Mouse (Mus musculus): ENCODE measurements around the gene Krtap14. TPM values are rescaled to one million over a fixed set of nuclear protein-coding genes. Genes with fewer than 3 reads are reported as not detected.

Krtap14 gene
- polyA plus RNA-seq, 1 experiment from 2014 or later = not detected

- ATAC-seq = no peak
- Histone ChIP-seq H3K9me3 (ENCODE audit: control insufficient read depth, low read length) (no peaks in the 10 kb centered on the region), H3K36me3 (ENCODE audit: control insufficient read depth, insufficient read depth, low read length) (no peaks in the 10 kb centered on the region), H3K4me1 (ENCODE audit: control insufficient read depth, insufficient read depth, low read depth, low read length) (no peaks in the 10 kb centered on the region), H3K27ac (ENCODE audit: low read depth, low read length) (no peak within 1 kb of the TSS), H3K4me2 (ENCODE audit: low read length) (no peak within 1 kb of the TSS), H3K9ac (ENCODE audit: low read depth, low read length) (no peak within 1 kb of the TSS), H3K4me3 (ENCODE audit: low read length) (no peak within 1 kb of the TSS), H3K27me3 (replicated peaks; ENCODE audit: control insufficient read depth, insufficient read depth, low read length) (no peaks in the 10 kb centered on the region)
- WGBS = 73% methylated on average over 3 of the region's 3 CpGs
Measured at GRCm38 (mm10) chr16:88820066-88820465, 5.9 kb downstream of the Krtap14 start, which contains the start of gene Krtap15. Gene Krtap15, plus strand, starts transcription at chr16:88820215.

- Histone ChIP-seq H3K9ac (ENCODE audit: low read depth, low read length) (no peak within 1 kb of the TSS), H3K27ac (ENCODE audit: low read depth, low read length) (no peak within 1 kb of the TSS), H3K36me3 (ENCODE audit: control insufficient read depth, insufficient read depth, low read length) (no peaks in the 10 kb centered on the region), H3K4me2 (ENCODE audit: low read length) (no peak within 1 kb of the TSS), H3K4me1 (ENCODE audit: control insufficient read depth, insufficient read depth, low read depth, low read length) (no peaks in the 10 kb centered on the region), H3K27me3 (replicated peaks; ENCODE audit: control insufficient read depth, insufficient read depth, low read length) (no peaks in the 10 kb centered on the region), H3K9me3 (ENCODE audit: control insufficient read depth, low read length) (no peaks in the 10 kb centered on the region), H3K4me3 (ENCODE audit: low read length) (no peak within 1 kb of the TSS)
- no peak for ATAC-seq
- WGBS = 78% methylated on average over 2 of the region's 2 CpGs
Measured at GRCm38 (mm10) chr16:88811827-88812226, 14.1 kb downstream of the Krtap14 start, which contains the start of gene Gm20741. Gene Gm20741, minus strand, starts transcription at chr16:88812220.

GRCm38 (mm10) chr16:88786786-88787185, 39.2 kb downstream of the Krtap14 start:
- no peaks in the 10 kb centered on the region for H3K9me3 ChIP-seq (ENCODE audit: control insufficient read depth, low read length)

GRCm38 (mm10) chr16:88777596-88777995, 48.3 kb downstream of the Krtap14 start, which contains the start of gene Gm5965:
Gene Gm5965, plus strand, starts transcription at chr16:88777896.
- no peaks in the 10 kb centered on the region for H3K4me1 ChIP-seq (ENCODE audit: control insufficient read depth, insufficient read depth, low read depth, low read length)
- H3K9me3 ChIP-seq (ENCODE audit: control insufficient read depth, low read length) = no peaks in the 10 kb centered on the region
- H3K36me3 ChIP-seq (ENCODE audit: control insufficient read depth, insufficient read depth, low read length) = no peaks in the 10 kb centered on the region
- no peak within 1 kb of the TSS for H3K4me2 ChIP-seq (ENCODE audit: low read length)
- no peaks in the 10 kb centered on the region for H3K27me3 ChIP-seq (replicated peaks; ENCODE audit: control insufficient read depth, insufficient read depth, low read length)
- 93% methylated on average over 5 of the region's 6 CpGs for WGBS
- H3K4me3 ChIP-seq (ENCODE audit: low read length) = no peak within 1 kb of the TSS
- ATAC-seq = no peak
- H3K9ac ChIP-seq (ENCODE audit: low read depth, low read length) = no peak within 1 kb of the TSS
- H3K27ac ChIP-seq (ENCODE audit: low read depth, low read length) = no peak within 1 kb of the TSS

More at GRCm38 (mm10) chr16:88786786-88787185, 39.2 kb downstream of the Krtap14 start:
- no peak overlapping the region for H3K4me3 ChIP-seq (ENCODE audit: low read length)
- no peaks in the 10 kb centered on the region for H3K27me3 ChIP-seq (replicated peaks; ENCODE audit: control insufficient read depth, insufficient read depth, low read length)
- H3K4me1 ChIP-seq (ENCODE audit: control insufficient read depth, insufficient read depth, low read depth, low read length) = no peaks in the 10 kb centered on the region
- no peak overlapping the region for H3K9ac ChIP-seq (ENCODE audit: low read depth, low read length)
- 76% methylated on average over 2 of the region's 2 CpGs for WGBS
- H3K27ac ChIP-seq (ENCODE audit: low read depth, low read length) = no peak overlapping the region
- H3K36me3 ChIP-seq (ENCODE audit: control insufficient read depth, insufficient read depth, low read length) = no peaks in the 10 kb centered on the region
- H3K4me2 ChIP-seq (ENCODE audit: low read length) = no peak overlapping the region
- ATAC-seq = no peak

GRCm38 (mm10) chr16:88774106-88774505, 51.8 kb downstream of the Krtap14 start, which contains the start of gene 2310057N15Rik:
Gene 2310057N15Rik, minus strand, starts transcription at chr16:88774206.
- H3K4me3 ChIP-seq (ENCODE audit: low read length) = no peak within 1 kb of the TSS
- no peak within 1 kb of the TSS for H3K27ac ChIP-seq (ENCODE audit: low read depth, low read length)
- H3K4me1 ChIP-seq (ENCODE audit: control insufficient read depth, insufficient read depth, low read depth, low read length) = no peaks in the 10 kb centered on the region
- ATAC-seq = no peak
- no peak within 1 kb of the TSS for H3K4me2 ChIP-seq (ENCODE audit: low read length)
- no peaks in the 10 kb centered on the region for H3K27me3 ChIP-seq (replicated peaks; ENCODE audit: control insufficient read depth, insufficient read depth, low read length)
- H3K9ac ChIP-seq (ENCODE audit: low read depth, low read length) = no peak within 1 kb of the TSS
- WGBS = 86% methylated on average over 2 of the region's 2 CpGs
- no peaks in the 10 kb centered on the region for H3K36me3 ChIP-seq (ENCODE audit: control insufficient read depth, insufficient read depth, low read length)
- H3K9me3 ChIP-seq (ENCODE audit: control insufficient read depth, low read length) = no peaks in the 10 kb centered on the region

Other genes with a start within 250 kb of the Krtap14 start
- gene Krtap24-1, start 213.9 kb downstream of the Krtap14 start, polyA plus RNA-seq (2015; fragmentation: Nextera tagmentation; extraction: Ambion mirVana) = not detected in 2 replicates
- gene 2310079G19Rik, start 198.5 kb downstream of the Krtap14 start, polyA plus RNA-seq (2015; fragmentation: Nextera tagmentation; extraction: Ambion mirVana) = not detected in 2 replicates
- gene Krtap26-1, start 178.3 kb downstream of the Krtap14 start, polyA plus RNA-seq (2015; fragmentation: Nextera tagmentation; extraction: Ambion mirVana) = not detected in 2 replicates
- not detected in 2 replicates for gene Krtap27-1, start 154.5 kb downstream of the Krtap14 start, polyA plus RNA-seq (2015; fragmentation: Nextera tagmentation; extraction: Ambion mirVana)
- gene 2310061N02Rik, start 118.2 kb downstream of the Krtap14 start, polyA plus RNA-seq (2015; fragmentation: Nextera tagmentation; extraction: Ambion mirVana) = not detected in 2 replicates
- not detected in 2 replicates for gene Krtap13-1, start 97.3 kb downstream of the Krtap14 start, polyA plus RNA-seq (2015; fragmentation: Nextera tagmentation; extraction: Ambion mirVana)
- gene Krtap13, start 74.5 kb downstream of the Krtap14 start, polyA plus RNA-seq (2015; fragmentation: Nextera tagmentation; extraction: Ambion mirVana) = not detected in 2 replicates
- gene 2310034C09Rik, start 67.3 kb downstream of the Krtap14 start, polyA plus RNA-seq (2015; fragmentation: Nextera tagmentation; extraction: Ambion mirVana) = not detected in 2 replicates
- not detected in 2 replicates for gene 2310057N15Rik, start 51.9 kb downstream of the Krtap14 start, polyA plus RNA-seq (2015; fragmentation: Nextera tagmentation; extraction: Ambion mirVana)
- not detected in 2 replicates for gene Gm5965, start 48.2 kb downstream of the Krtap14 start, polyA plus RNA-seq (2015; fragmentation: Nextera tagmentation; extraction: Ambion mirVana)
- gene Gm20741, start 13.9 kb downstream of the Krtap14 start, polyA plus RNA-seq (2015; fragmentation: Nextera tagmentation; extraction: Ambion mirVana) = not detected in 2 replicates
- gene Krtap15, start 5.9 kb downstream of the Krtap14 start, polyA plus RNA-seq (2015; fragmentation: Nextera tagmentation; extraction: Ambion mirVana) = 0.25 TPM in 1 of 2 replicates, not detected in the other
- gene Krtap19-1, start 43.3 kb upstream of the Krtap14 start, polyA plus RNA-seq (2015; fragmentation: Nextera tagmentation; extraction: Ambion mirVana) = not detected in 2 replicates
- not detected in 2 replicates for gene Krtap19-2, start 48.1 kb upstream of the Krtap14 start, polyA plus RNA-seq (2015; fragmentation: Nextera tagmentation; extraction: Ambion mirVana)
- not detected in 2 replicates for gene Krtap19-3, start 51.9 kb upstream of the Krtap14 start, polyA plus RNA-seq (2015; fragmentation: Nextera tagmentation; extraction: Ambion mirVana)
- not detected in 2 replicates for gene Krtap19-4, start 58.9 kb upstream of the Krtap14 start, polyA plus RNA-seq (2015; fragmentation: Nextera tagmentation; extraction: Ambion mirVana)
- gene Krtap19-5, start 70.3 kb upstream of the Krtap14 start, polyA plus RNA-seq (2015; fragmentation: Nextera tagmentation; extraction: Ambion mirVana) = not detected in 2 replicates
- gene Krtap19-9b, start 106.1 kb upstream of the Krtap14 start, polyA plus RNA-seq (2015; fragmentation: Nextera tagmentation; extraction: Ambion mirVana) = not detected in 2 replicates
- gene Krtap16-3, start 136.7 kb upstream of the Krtap14 start, polyA plus RNA-seq (2015; fragmentation: Nextera tagmentation; extraction: Ambion mirVana) = not detected in 2 replicates
- not detected in 2 replicates for gene Krtap22-2, start 184.6 kb upstream of the Krtap14 start, polyA plus RNA-seq (2015; fragmentation: Nextera tagmentation; extraction: Ambion mirVana)
- gene Gm10229, start 189.1 kb upstream of the Krtap14 start, polyA plus RNA-seq (2015; fragmentation: Nextera tagmentation; extraction: Ambion mirVana) = not detected in 2 replicates
- not detected in 2 replicates for gene Krtap6-1, start 205.6 kb upstream of the Krtap14 start, polyA plus RNA-seq (2015; fragmentation: Nextera tagmentation; extraction: Ambion mirVana)
- not detected in 2 replicates for gene Gm10228, start 215.3 kb upstream of the Krtap14 start, polyA plus RNA-seq (2015; fragmentation: Nextera tagmentation; extraction: Ambion mirVana)
- gene Krtap6-5, start 221.7 kb upstream of the Krtap14 start, polyA plus RNA-seq (2015; fragmentation: Nextera tagmentation; extraction: Ambion mirVana) = not detected in 2 replicates
- gene 1110025L11Rik, start 237.9 kb upstream of the Krtap14 start, polyA plus RNA-seq (2015; fragmentation: Nextera tagmentation; extraction: Ambion mirVana) = not detected in 2 replicates